Mouse (Mus musculus): ENCODE results near the gene Fam118a. TPM values are rescaled to one million over a fixed set of nuclear protein-coding genes. Genes with fewer than 3 reads are reported as not detected.
A peak's percentile ranks its signal among the peaks of the same experiment; 100 is the strongest.
"Not testable (repeated sequence)": the region's sequence is repeated elsewhere in the genome, so short reads cannot be mapped to it uniquely, and the experiment has no call there.

The Fam118a gene
- polyA plus RNA-seq, 1 experiment from 2014 or later = 29.3 TPM

- ATAC-seq (ENCODE audit: insufficient read depth, low FRiP score, low TSS enrichment) (no peak), DNase-seq (ENCODE audit: low spot score) (no peak)
- 36% methylated on average over 4 of the region's 4 CpGs for WGBS
- Histone ChIP-seq H3K27me3 (ENCODE audit: control insufficient read depth, insufficient read depth, low read length) (no peaks in the 10 kb centered on the region), H3K9me3 (ENCODE audit: control insufficient read depth, low read length) (no peaks in the 10 kb centered on the region), H3K4me2 (ENCODE audit: low read depth) (no peak overlapping the region), H3K4me3 (ENCODE audit: low read depth, low read length) (no peak overlapping the region), H3K27ac (ENCODE audit: low read depth, low read length) (no peak overlapping the region), H3K9ac (ENCODE audit: low read length) (no peak overlapping the region), H3K36me3 (ENCODE audit: control insufficient read depth, insufficient read depth, low read length) (no peaks in the 10 kb centered on the region), H3K4me1 (ENCODE audit: control insufficient read depth, insufficient read depth, low read length) (no peaks in the 10 kb centered on the region)
Measured at GRCm38 (mm10) chr15:85027740-85028139, 1.0 kb upstream of the Fam118a start.

DNA sequence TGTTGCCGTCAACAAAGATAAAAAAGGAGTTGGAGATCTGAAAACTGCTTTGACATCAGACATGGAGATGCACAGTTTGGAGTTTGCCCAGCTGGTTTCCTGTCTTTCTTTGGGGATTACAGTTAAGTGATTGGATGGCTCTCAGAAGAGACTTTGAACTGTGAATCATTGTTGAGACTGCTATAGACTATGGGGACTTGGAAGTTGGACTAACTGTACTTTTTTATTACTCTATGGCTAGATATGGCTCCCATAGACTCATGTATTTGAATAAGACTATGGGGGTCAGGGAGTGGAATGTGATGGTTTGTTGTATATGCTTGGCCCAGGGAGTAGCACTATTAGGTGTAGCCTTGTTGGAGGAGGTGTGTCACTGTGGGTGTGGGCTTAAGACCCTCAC is 1.9 kb downstream of the Fam118a start:
- H3K27ac ChIP-seq (ENCODE audit: low read depth, low read length); ATAC-seq (ENCODE audit: insufficient read depth, low FRiP score, low TSS enrichment); H3K9me3 ChIP-seq (ENCODE audit: control insufficient read depth, low read length); H3K4me2 ChIP-seq (ENCODE audit: low read depth); DNase-seq (ENCODE audit: low spot score); H3K4me3 ChIP-seq (ENCODE audit: low read depth, low read length); H3K27me3 ChIP-seq (ENCODE audit: control insufficient read depth, insufficient read depth, low read length); H3K9ac ChIP-seq (ENCODE audit: low read length); H3K36me3 ChIP-seq (ENCODE audit: control insufficient read depth, insufficient read depth, low read length); H3K4me1 ChIP-seq (ENCODE audit: control insufficient read depth, insufficient read depth, low read length): not testable (repeated sequence)
- 82% methylated on average over 1 of the region's 1 CpGs for WGBS

DNA sequence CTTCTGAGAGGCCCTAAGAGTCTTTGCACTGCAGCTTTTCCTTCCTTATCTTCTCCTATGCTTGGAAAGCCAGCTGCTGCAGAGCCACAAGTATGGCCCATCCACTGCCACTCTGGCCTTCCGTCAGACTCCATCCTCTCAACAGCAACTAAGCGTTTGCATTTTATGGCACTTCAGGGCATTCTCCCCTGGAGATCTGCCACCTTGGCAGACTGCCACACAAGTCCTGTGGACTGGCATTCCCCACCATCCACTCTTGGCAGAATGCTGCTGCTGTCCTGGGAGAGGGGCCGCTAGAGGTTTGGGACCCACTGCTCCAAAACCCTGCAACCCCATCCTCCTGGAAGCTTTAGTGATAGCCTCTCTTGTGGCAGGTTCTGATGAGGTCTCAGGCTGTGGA is 3.1 kb downstream of the Fam118a start:
- Histone ChIP-seq H3K9me3 (ENCODE audit: control insufficient read depth, low read length) (no peaks in the 10 kb centered on the region), H3K9ac (ENCODE audit: low read length) (no peak overlapping the region), H3K27ac (ENCODE audit: low read depth, low read length) (no peak overlapping the region), H3K4me3 (ENCODE audit: low read depth, low read length) (no peak overlapping the region), H3K4me1 (ENCODE audit: control insufficient read depth, insufficient read depth, low read length) (no peaks in the 10 kb centered on the region), H3K4me2 (ENCODE audit: low read depth) (no peak overlapping the region), H3K27me3 (ENCODE audit: control insufficient read depth, insufficient read depth, low read length) (no peaks in the 10 kb centered on the region), H3K36me3 (ENCODE audit: control insufficient read depth, insufficient read depth, low read length) (no peaks in the 10 kb centered on the region)
- WGBS = 83% methylated on average over 3 of the region's 3 CpGs
- no peak for DNase-seq (ENCODE audit: low spot score)
- no peak for ATAC-seq (ENCODE audit: insufficient read depth, low FRiP score, low TSS enrichment)

DNA sequence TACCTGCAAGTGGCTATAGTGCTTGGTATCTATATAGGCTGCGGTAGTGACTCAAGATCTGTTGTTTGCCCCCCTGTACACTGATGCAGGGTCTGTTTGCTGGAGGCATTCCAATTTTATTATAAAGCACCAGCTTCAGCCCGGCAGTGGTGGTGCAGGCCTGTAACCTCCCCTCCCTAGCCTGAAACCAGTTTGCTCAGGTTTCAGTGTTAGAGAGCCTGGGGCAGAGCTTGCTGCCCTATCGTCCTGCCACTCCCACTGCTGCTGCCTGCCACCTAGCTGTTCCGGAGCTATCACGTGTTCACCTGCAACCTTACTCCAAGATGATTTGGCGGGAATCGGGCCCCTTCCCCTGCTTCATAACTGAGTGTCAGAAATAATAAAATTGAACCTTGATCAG is 5.2 kb downstream of the Fam118a start:
- not testable (repeated sequence) for H3K9me3 ChIP-seq (ENCODE audit: control insufficient read depth, low read length); H3K4me1 ChIP-seq (ENCODE audit: control insufficient read depth, insufficient read depth, low read length); H3K4me3 ChIP-seq (ENCODE audit: low read depth, low read length); H3K4me2 ChIP-seq (ENCODE audit: low read depth); DNase-seq (ENCODE audit: low spot score); H3K36me3 ChIP-seq (ENCODE audit: control insufficient read depth, insufficient read depth, low read length); H3K9ac ChIP-seq (ENCODE audit: low read length); ATAC-seq (ENCODE audit: insufficient read depth, low FRiP score, low TSS enrichment); H3K27me3 ChIP-seq (ENCODE audit: control insufficient read depth, insufficient read depth, low read length); H3K27ac ChIP-seq (ENCODE audit: low read depth, low read length)
- WGBS = 50% methylated on average over 7 of the region's 7 CpGs

DNA sequence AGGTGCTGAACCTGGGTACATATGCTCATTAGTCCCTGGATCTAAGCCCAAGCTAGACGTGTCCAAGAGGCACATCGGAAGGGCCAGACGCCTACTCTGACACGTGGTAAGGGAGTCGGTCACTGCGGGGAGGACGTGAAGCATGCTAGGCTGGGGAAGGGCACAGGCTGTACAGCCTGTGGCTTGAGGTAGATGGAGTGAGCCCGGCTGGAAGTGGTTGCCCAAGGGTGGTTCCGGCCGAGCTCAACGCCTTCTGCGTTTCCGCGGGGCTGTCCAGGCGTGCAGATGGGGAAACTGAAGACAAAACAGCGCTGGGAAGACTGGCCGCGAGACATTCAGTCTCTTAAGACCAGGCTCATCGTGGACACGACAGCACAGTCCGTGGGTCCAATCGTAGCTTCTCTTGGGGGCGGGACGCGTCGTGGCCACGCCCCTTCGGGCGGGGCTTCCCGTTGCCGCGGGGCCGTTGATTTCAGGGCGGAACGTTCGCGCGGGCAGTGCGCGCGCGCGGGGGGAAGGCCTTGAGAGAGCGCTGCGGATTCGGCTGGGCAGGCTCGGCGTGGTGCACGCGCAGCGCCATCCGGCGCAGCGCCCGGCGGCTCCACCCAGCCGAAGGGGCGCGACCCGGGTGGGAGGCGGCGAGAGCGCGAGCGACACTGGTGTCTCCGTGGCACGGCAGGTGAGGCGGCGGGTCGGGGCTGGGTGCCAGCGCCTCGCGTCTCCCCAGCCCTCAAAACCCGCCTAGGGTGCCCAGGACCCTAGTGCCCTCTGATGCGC is 8.0 kb downstream of the Fam118a start:
- WGBS = under 1% methylated on average over 64 of the region's 75 CpGs

DNA sequence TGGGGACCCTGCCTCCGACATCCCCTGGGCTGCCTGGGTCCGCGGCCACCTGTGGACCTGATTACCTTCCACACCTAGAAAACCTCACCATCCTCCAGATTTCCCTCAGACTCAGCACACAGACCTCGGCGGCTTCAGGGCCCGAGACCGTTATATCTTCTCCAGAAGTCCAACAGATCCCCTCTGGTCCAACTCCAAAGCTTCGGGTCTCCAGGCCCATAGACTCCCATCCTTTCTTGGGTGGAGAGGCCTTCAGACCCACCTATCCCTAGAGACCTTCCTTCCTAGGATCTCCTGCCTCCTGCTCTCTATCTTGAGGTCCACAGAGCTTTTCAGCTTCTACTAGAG is 8.6 kb downstream of the Fam118a start:
- no peak overlapping the region for H3K27ac ChIP-seq (ENCODE audit: low read depth, low read length)

More for the DNA sequence above, 8.0 kb downstream of the Fam118a start:
- H3K4me3 ChIP-seq (ENCODE audit: low read depth, low read length) = peak overlapping the region; percentile 77
- H3K36me3 ChIP-seq (ENCODE audit: control insufficient read depth, insufficient read depth, low read length) = no peaks in the 10 kb centered on the region
- no peak overlapping the region for H3K27ac ChIP-seq (ENCODE audit: low read depth, low read length)
- no peaks in the 10 kb centered on the region for H3K27me3 ChIP-seq (ENCODE audit: control insufficient read depth, insufficient read depth, low read length)
- H3K4me1 ChIP-seq (ENCODE audit: control insufficient read depth, insufficient read depth, low read length) = peaks cover 7% of the 10 kb centered on the region; the same call in 1 of the 2 replicates
- peak; percentile 93 for ATAC-seq (ENCODE audit: insufficient read depth, low FRiP score, low TSS enrichment)
- no peaks in the 10 kb centered on the region for H3K9me3 ChIP-seq (ENCODE audit: control insufficient read depth, low read length)
- peak; percentile 100 for DNase-seq (ENCODE audit: low spot score)
- peak overlapping the region; percentile 82 for H3K4me2 ChIP-seq (ENCODE audit: low read depth)
- peak overlapping the region; percentile 88 for H3K9ac ChIP-seq (ENCODE audit: low read length)

DNA sequence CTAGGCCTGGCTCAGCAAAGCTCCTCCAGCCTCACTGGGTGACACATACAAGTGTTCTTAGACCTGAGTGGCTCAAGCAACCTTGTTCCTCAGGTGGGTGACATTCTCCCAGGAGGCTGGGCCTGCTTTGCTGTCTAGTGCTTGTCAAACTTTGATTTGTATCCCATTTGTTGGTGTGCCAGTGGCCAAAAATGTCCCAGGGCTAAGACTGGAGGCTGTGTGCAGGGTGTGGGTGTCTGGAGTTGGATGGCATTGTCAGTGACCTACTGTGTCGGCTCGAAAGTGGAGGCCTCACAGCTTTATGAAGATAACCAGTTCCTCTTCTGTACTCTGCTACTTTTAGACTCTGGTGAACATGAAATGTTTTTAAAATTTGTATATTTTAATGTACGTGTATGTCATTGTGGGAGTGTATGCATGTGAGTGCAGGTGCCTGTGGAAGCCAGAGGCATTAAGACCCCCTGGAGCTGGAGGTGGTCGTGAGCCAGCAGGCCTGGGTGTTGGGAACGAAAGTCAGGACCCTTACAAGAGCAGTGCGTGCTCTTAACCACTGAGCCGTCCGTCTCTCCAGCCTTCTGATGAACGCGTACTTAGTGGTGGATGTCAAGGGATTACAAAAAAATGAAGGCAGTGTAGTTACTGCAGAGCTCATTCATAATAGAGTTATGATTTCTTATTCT is 12.9 kb downstream of the Fam118a start:
- 0 out of 2 replicates have a peak overlapping the region, but pooled peaks have one; percentile 29 for H3K27ac ChIP-seq (ENCODE audit: low read depth, low read length)
- no peak for DNase-seq (ENCODE audit: low spot score)

More for the DNA sequence above, 8.6 kb downstream of the Fam118a start:
- no peaks in the 10 kb centered on the region for H3K9me3 ChIP-seq (ENCODE audit: control insufficient read depth, low read length)
- H3K4me2 ChIP-seq (ENCODE audit: low read depth) = peak overlapping the region; percentile 82
- H3K9ac ChIP-seq (ENCODE audit: low read length) = peak overlapping the region; percentile 88
- H3K36me3 ChIP-seq (ENCODE audit: control insufficient read depth, insufficient read depth, low read length) = no peaks in the 10 kb centered on the region
- ATAC-seq (ENCODE audit: insufficient read depth, low FRiP score, low TSS enrichment) (peak; percentile 42; the same call in 1 of the 2 replicates), DNase-seq (ENCODE audit: low spot score) (no peak)
- peak overlapping the region; percentile 77 for H3K4me3 ChIP-seq (ENCODE audit: low read depth, low read length)
- peaks cover 7% of the 10 kb centered on the region for H3K4me1 ChIP-seq (ENCODE audit: control insufficient read depth, insufficient read depth, low read length)
- 7% methylated on average over 8 of the region's 8 CpGs for WGBS
- H3K27me3 ChIP-seq (ENCODE audit: control insufficient read depth, insufficient read depth, low read length) = no peaks in the 10 kb centered on the region

DNA sequence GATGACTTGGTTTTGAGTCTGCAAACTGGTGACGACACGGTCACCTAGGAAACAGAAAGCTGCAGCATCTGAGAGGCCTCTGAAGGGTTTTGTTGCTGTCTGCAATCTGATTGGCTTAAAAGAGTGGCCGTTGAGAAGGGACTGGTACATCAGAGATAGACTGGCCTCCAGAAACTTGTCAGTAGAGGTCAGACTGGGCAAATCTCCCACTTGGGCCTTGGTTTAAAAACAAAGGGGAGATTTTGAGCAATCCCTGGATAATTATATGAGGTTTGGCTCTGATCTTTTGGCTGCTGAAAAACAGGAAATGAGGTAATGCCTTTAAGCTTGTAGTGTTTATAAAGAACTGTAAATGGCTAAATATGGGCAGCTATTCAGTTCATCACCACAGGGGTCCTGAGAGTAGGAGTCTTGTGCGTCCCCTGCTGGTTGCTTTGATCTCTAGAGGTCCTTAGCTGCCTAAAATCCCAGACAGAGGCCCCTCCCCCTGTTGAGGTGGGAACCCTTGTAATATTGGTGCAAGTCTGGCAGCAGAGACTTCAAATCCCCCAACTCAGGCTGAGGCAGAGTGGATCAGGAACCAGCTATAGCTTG is 13.7 kb downstream of the Fam118a start:
- Histone ChIP-seq H3K9ac (ENCODE audit: low read length) (no peak overlapping the region), H3K4me2 (ENCODE audit: low read depth) (no peak overlapping the region), H3K27ac (ENCODE audit: low read depth, low read length) (peak overlapping the region; percentile 35), H3K9me3 (ENCODE audit: control insufficient read depth, low read length) (no peaks in the 10 kb centered on the region), H3K36me3 (ENCODE audit: control insufficient read depth, insufficient read depth, low read length) (no peaks in the 10 kb centered on the region), H3K4me1 (ENCODE audit: control insufficient read depth, insufficient read depth, low read length) (peaks cover 12% of the 10 kb centered on the region), H3K27me3 (ENCODE audit: control insufficient read depth, insufficient read depth, low read length) (no peaks in the 10 kb centered on the region), H3K4me3 (ENCODE audit: low read depth, low read length) (no peak overlapping the region)
- DNase-seq (ENCODE audit: low spot score) = peak; percentile 67
- 13% methylated on average over 4 of the region's 4 CpGs for WGBS
- no peak for ATAC-seq (ENCODE audit: insufficient read depth, low FRiP score, low TSS enrichment)

More for the DNA sequence above, 12.9 kb downstream of the Fam118a start:
- no peak overlapping the region for H3K4me2 ChIP-seq (ENCODE audit: low read depth)
- H3K4me3 ChIP-seq (ENCODE audit: low read depth, low read length) = no peak overlapping the region
- 87% methylated on average over 10 of the region's 10 CpGs for WGBS
- no peaks in the 10 kb centered on the region for H3K36me3 ChIP-seq (ENCODE audit: control insufficient read depth, insufficient read depth, low read length)
- no peaks in the 10 kb centered on the region for H3K9me3 ChIP-seq (ENCODE audit: control insufficient read depth, low read length)
- peaks cover 13% of the 10 kb centered on the region for H3K4me1 ChIP-seq (ENCODE audit: control insufficient read depth, insufficient read depth, low read length)
- H3K27me3 ChIP-seq (ENCODE audit: control insufficient read depth, insufficient read depth, low read length) = no peaks in the 10 kb centered on the region
- no peak overlapping the region; the same call in 1 of the 2 replicates for H3K9ac ChIP-seq (ENCODE audit: low read length)
- ATAC-seq (ENCODE audit: insufficient read depth, low FRiP score, low TSS enrichment) = no peak
